Comparison of ENCODE assay signal across 12 mouse cellular contexts in genomic region chr4:52361751-52362150, GRCm38 (mm10).
DNase-seq lines count a peak whose midpoint lies in the region; ATAC-seq and TF ChIP-seq lines count a peak whose summit lies in the region.
"Had no signal": no experiment of that assay in that cellular context is flagged by ENCODE, and none has a peak within 500 bp of the region (broad histone marks: within the 10 kb centered on the region; RNA-seq: fewer than 3 reads in every experiment).

No protein-coding gene starts in this region.

- H3K27ac ChIP-seq in hindbrain, embryonic 11.5 days (ENCODE audit: low read depth, low read length): no peak overlapping the region
- no peak overlapping the region for H3K27ac ChIP-seq in hindbrain, embryonic 14.5 days
- no peak overlapping the region for H3K27ac ChIP-seq in lung, embryonic 14.5 days (ENCODE audit: low read depth)
- H3K27ac ChIP-seq: embryonic facial prominence, embryonic 15.5 days; hindbrain, embryonic 13.5 days; limb, embryonic 12.5 days had no signal

- no peaks in the 10 kb centered on the region for H3K4me1 ChIP-seq in hindbrain, embryonic 11.5 days (replicated peaks; ENCODE audit: control insufficient read depth, insufficient read depth, low read length)
- no peaks in the 10 kb centered on the region for H3K4me1 ChIP-seq in hindbrain, embryonic 14.5 days (replicated peaks; ENCODE audit: control insufficient read depth, insufficient read depth, low read length)
- H3K4me1 ChIP-seq in lung, embryonic 14.5 days (ENCODE audit: insufficient read depth): no peaks in the 10 kb centered on the region
- H3K4me1 ChIP-seq: embryonic facial prominence, embryonic 15.5 days; hindbrain, embryonic 13.5 days; limb, embryonic 12.5 days had no signal

- 62% methylated on average over 6 of the region's 6 CpGs for WGBS in hindbrain, embryonic 11.5 days
- WGBS in hindbrain, embryonic 14.5 days: 62% methylated on average over 6 of the region's 6 CpGs
- 57% methylated on average over 6 of the region's 6 CpGs for WGBS in lung, embryonic 14.5 days

- H3K4me2 ChIP-seq in hindbrain, embryonic 11.5 days (replicated peaks; ENCODE audit: low read depth, low read length): no peak overlapping the region
- H3K4me2 ChIP-seq in hindbrain, embryonic 14.5 days (replicated peaks): no peak overlapping the region
- H3K4me2 ChIP-seq in lung, embryonic 14.5 days: no peak overlapping the region
- H3K4me2 ChIP-seq: embryonic facial prominence, embryonic 15.5 days; hindbrain, embryonic 13.5 days; limb, embryonic 12.5 days had no signal

- no peaks in the 10 kb centered on the region for H3K27me3 ChIP-seq in hindbrain, embryonic 11.5 days (ENCODE audit: control insufficient read depth, insufficient read depth, low read length)
- no peaks in the 10 kb centered on the region for H3K27me3 ChIP-seq in hindbrain, embryonic 14.5 days (ENCODE audit: control insufficient read depth, insufficient read depth, low read length)
- no peaks in the 10 kb centered on the region for H3K27me3 ChIP-seq in lung, embryonic 14.5 days (ENCODE audit: insufficient read depth, low read length)
- H3K27me3 ChIP-seq: embryonic facial prominence, embryonic 15.5 days; hindbrain, embryonic 13.5 days; limb, embryonic 12.5 days had no signal

- H3K9me3 ChIP-seq in hindbrain, embryonic 11.5 days (ENCODE audit: control insufficient read depth, low read length): no peaks in the 10 kb centered on the region
- H3K9me3 ChIP-seq in hindbrain, embryonic 14.5 days (ENCODE audit: control insufficient read depth, low read length): no peaks in the 10 kb centered on the region
- H3K9me3 ChIP-seq in lung, embryonic 14.5 days (ENCODE audit: low read depth, low read length): no peaks in the 10 kb centered on the region
- H3K9me3 ChIP-seq: embryonic facial prominence, embryonic 15.5 days; hindbrain, embryonic 13.5 days; limb, embryonic 12.5 days had no signal

- H3K36me3 ChIP-seq in hindbrain, embryonic 11.5 days (ENCODE audit: control insufficient read depth, insufficient read depth, low read length): no peaks in the 10 kb centered on the region
- no peaks in the 10 kb centered on the region for H3K36me3 ChIP-seq in hindbrain, embryonic 14.5 days (replicated peaks; ENCODE audit: control insufficient read depth, insufficient read depth)
- no peaks in the 10 kb centered on the region for H3K36me3 ChIP-seq in lung, embryonic 14.5 days (ENCODE audit: insufficient read depth)
- H3K36me3 ChIP-seq: embryonic facial prominence, embryonic 15.5 days; hindbrain, embryonic 13.5 days; limb, embryonic 12.5 days had no signal

- H3K4me3 ChIP-seq in hindbrain, embryonic 11.5 days (ENCODE audit: low read depth, low read length): no peak overlapping the region
- H3K4me3 ChIP-seq in hindbrain, embryonic 14.5 days (replicated peaks; ENCODE audit: low read length): no peak overlapping the region
- H3K4me3 ChIP-seq in lung, embryonic 14.5 days (ENCODE audit: low read depth, low read length): no peak overlapping the region
- H3K4me3 ChIP-seq: embryonic facial prominence, embryonic 15.5 days; hindbrain, embryonic 13.5 days; limb, embryonic 12.5 days had no signal

- TF ChIP-seq CTCF in lung, embryonic 14.5 days (IDR thresholded peaks at IDR 0.05; ENCODE audit: low read depth): peak; percentile 47

- no peak overlapping the region for H3K9ac ChIP-seq in hindbrain, embryonic 11.5 days (ENCODE audit: low read depth, low read length)
- no peak overlapping the region for H3K9ac ChIP-seq in hindbrain, embryonic 14.5 days
- no peak overlapping the region for H3K9ac ChIP-seq in lung, embryonic 14.5 days
- H3K9ac ChIP-seq: embryonic facial prominence, embryonic 15.5 days; hindbrain, embryonic 13.5 days; limb, embryonic 12.5 days had no signal

- no peak for ATAC-seq in hindbrain, embryonic 11.5 days (ENCODE audit: low FRiP score)
- ATAC-seq in hindbrain, embryonic 14.5 days (ENCODE audit: low FRiP score): no peak
- ATAC-seq in lung, embryonic 14.5 days (ENCODE audit: insufficient read depth): no peak

- peak; percentile 1 for DNase-seq in hindbrain, embryonic 11.5 days (ENCODE audit: low spot score)
- DNase-seq in hindbrain, embryonic 14.5 days (ENCODE audit: low spot score): no peak
- peak; percentile 16 for DNase-seq in lung, embryonic 14.5 days
- no peak for DNase-seq in lung, postnatal 14 days
- peak; percentile 13 for DNase-seq in WW6 (ENCODE audit: low read depth, low spot score)
- peak; percentile 15 for DNase-seq in mesoderm, embryonic 11.5 days (ENCODE audit: low read depth, low spot score)
- no peak for DNase-seq in thymus, postnatal 0 days (ENCODE audit: low spot score)
- DNase-seq: cerebellum, adult 11-12 months; thymus, postnatal 14 days had no signal

Comparison
In these comparisons a context has a peak if more than half of its experiments do, and no peak if none do; other contexts are left out.
1. DNase-seq: peak in hindbrain, embryonic 11.5 days (single experiment), lung, embryonic 14.5 days (single experiment), WW6 (single experiment) and mesoderm, embryonic 11.5 days (single experiment); none in hindbrain, embryonic 14.5 days (single experiment), lung, postnatal 14 days (single experiment) and thymus, postnatal 0 days (single experiment).